Mouse (Mus musculus): ENCODE data around the gene Hexb.

DNA sequence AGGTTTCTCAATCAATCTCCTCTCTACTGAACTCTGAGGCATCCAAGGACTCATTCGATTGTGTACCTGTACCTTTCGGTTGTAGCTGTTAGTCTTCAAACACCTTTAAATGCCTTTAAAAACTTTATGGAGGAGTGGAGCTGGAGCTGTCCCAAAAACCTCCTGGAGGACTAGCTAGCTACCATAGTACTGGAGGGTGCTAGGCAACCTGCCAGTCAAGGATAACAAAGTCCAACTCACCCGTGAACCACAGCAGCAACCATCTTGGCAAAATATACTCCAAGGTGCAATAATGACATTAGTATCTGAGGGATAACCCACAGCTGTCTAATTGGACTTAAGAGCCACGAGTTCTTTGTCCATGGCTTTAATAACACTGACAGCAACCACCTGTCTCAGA, 3.7 kb upstream of the Hexb start:
- TF ChIP-seq CTCF (IDR thresholded peaks at IDR 0.05; ENCODE audit: extremely low read depth, insufficient read length, insufficient replicate concordance, low read depth, low read length) (no peak), POLR2A (IDR thresholded peaks at IDR 0.05; ENCODE audit: low read depth, low read length) (no peak)

All from small intestine, adult 2 months (tissue).